Mouse (Mus musculus): Measurements from ENCODE around the gene Ttbk1. TPM values are rescaled to one million over a fixed set of nuclear protein-coding genes. Genes with fewer than 3 reads are reported as not detected.
A peak's percentile ranks its signal among the peaks of the same experiment; 100 is the strongest.

The Ttbk1 gene
- total and polyA plus RNA-seq, 2 experiments, result 0.18 to 0.22 TPM

GRCm38 (mm10) chr17:46520385-46520979 is 33.0 kb upstream of the Ttbk1 start:
- H3K4me3 ChIP-seq (ENCODE audit: insufficient read depth, low read depth, low read length), result peak overlapping the region; percentile 26; the same call in 1 of the 2 replicates
- DNase-seq (ENCODE audit: extremely low read depth, low read depth, low spot score), result no peak
- H3K36me3 ChIP-seq (ENCODE audit: control insufficient read depth, insufficient read depth, low read length), result no peaks in the 10 kb centered on the region
- no peak overlapping the region for H3K27ac ChIP-seq (replicated peaks; ENCODE audit: insufficient read depth, low read depth, low read length)
- H3K9ac ChIP-seq (ENCODE audit: low read depth, low read length), result peak overlapping the region; percentile 26; the same call in 1 of the 2 replicates
- H3K79me2 ChIP-seq (ENCODE audit: control insufficient read depth, insufficient read depth, low read length), result no peaks in the 10 kb centered on the region
- H3K4me1 ChIP-seq (ENCODE audit: control insufficient read depth, insufficient read depth, low read length), result no peaks in the 10 kb centered on the region
- 61% methylated on average over 25 of the region's 25 CpGs for WGBS
- no peaks in the 10 kb centered on the region for H3K27me3 ChIP-seq (ENCODE audit: control insufficient read depth, insufficient read depth, low read length)
- TF ChIP-seq CTCF (IDR thresholded peaks at IDR 0.05; ENCODE audit: low read depth, low read length), result no peak
- no peak for TF ChIP-seq POLR2A (IDR thresholded peaks at IDR 0.05; ENCODE audit: extremely low read depth, insufficient read depth, low read length)

GRCm38 (mm10) chr17:46519971-46520370 is 32.5 kb upstream of the Ttbk1 start:
- Histone ChIP-seq H3K79me2 (ENCODE audit: control insufficient read depth, insufficient read depth, low read length) (no peaks in the 10 kb centered on the region), H3K4me1 (ENCODE audit: control insufficient read depth, insufficient read depth, low read length) (no peaks in the 10 kb centered on the region), H3K36me3 (ENCODE audit: control insufficient read depth, insufficient read depth, low read length) (no peaks in the 10 kb centered on the region), H3K4me3 (ENCODE audit: insufficient read depth, low read depth, low read length) (no peak overlapping the region), H3K27me3 (ENCODE audit: control insufficient read depth, insufficient read depth, low read length) (no peaks in the 10 kb centered on the region), H3K27ac (replicated peaks; ENCODE audit: insufficient read depth, low read depth, low read length) (no peak overlapping the region), H3K9ac (ENCODE audit: low read depth, low read length) (no peak overlapping the region)
- TF ChIP-seq CTCF (IDR thresholded peaks at IDR 0.05; ENCODE audit: low read depth, low read length), result no peak
- no peak for TF ChIP-seq POLR2A (IDR thresholded peaks at IDR 0.05; ENCODE audit: extremely low read depth, insufficient read depth, low read length)
- no peak for DNase-seq (ENCODE audit: extremely low read depth, low read depth, low spot score)
- WGBS, result 81% methylated on average over 10 of the region's 10 CpGs

GRCm38 (mm10) chr17:46513329-46513728 is 25.9 kb upstream of the Ttbk1 start:
- TF ChIP-seq POLR2A (IDR thresholded peaks at IDR 0.05; ENCODE audit: extremely low read depth, insufficient read depth, low read length), result no peak
- TF ChIP-seq CTCF (IDR thresholded peaks at IDR 0.05; ENCODE audit: low read depth, low read length), result no peak
- Histone ChIP-seq H3K9ac (ENCODE audit: low read depth, low read length) (no peak overlapping the region), H3K36me3 (ENCODE audit: control insufficient read depth, insufficient read depth, low read length) (no peaks in the 10 kb centered on the region), H3K27ac (replicated peaks; ENCODE audit: insufficient read depth, low read depth, low read length) (peak overlapping the region; percentile 20; the same call in 1 of the 2 replicates), H3K4me1 (ENCODE audit: control insufficient read depth, insufficient read depth, low read length) (no peaks in the 10 kb centered on the region), H3K79me2 (ENCODE audit: control insufficient read depth, insufficient read depth, low read length) (no peaks in the 10 kb centered on the region), H3K27me3 (ENCODE audit: control insufficient read depth, insufficient read depth, low read length) (no peaks in the 10 kb centered on the region), H3K4me3 (ENCODE audit: insufficient read depth, low read depth, low read length) (no peak overlapping the region)
- WGBS, result 40% methylated on average over 2 of the region's 2 CpGs
- DNase-seq (ENCODE audit: extremely low read depth, low read depth, low spot score), result peak; percentile 79

- WGBS, result 67% methylated on average over 11 of the region's 11 CpGs
- peak; percentile 42 for DNase-seq (ENCODE audit: extremely low read depth, low read depth, low spot score)
These were observed 23.7 kb upstream of the Ttbk1 start for GRCm38 (mm10) chr17:46511059-46511710.

GRCm38 (mm10) chr17:46505617-46506016 is 18.1 kb upstream of the Ttbk1 start:
- no peaks in the 10 kb centered on the region for H3K4me1 ChIP-seq (ENCODE audit: control insufficient read depth, insufficient read depth, low read length)
- H3K9ac ChIP-seq (ENCODE audit: low read depth, low read length), result no peak overlapping the region
- TF ChIP-seq CTCF (IDR thresholded peaks at IDR 0.05; ENCODE audit: low read depth, low read length) (0 out of 2 replicates have a peak, but pooled peaks have one; percentile 11), POLR2A (IDR thresholded peaks at IDR 0.05; ENCODE audit: extremely low read depth, insufficient read depth, low read length) (no peak)
- 22% methylated on average over 3 of the region's 3 CpGs for WGBS
- H3K27ac ChIP-seq (replicated peaks; ENCODE audit: insufficient read depth, low read depth, low read length), result no peak overlapping the region
- no peaks in the 10 kb centered on the region for H3K79me2 ChIP-seq (ENCODE audit: control insufficient read depth, insufficient read depth, low read length)
- no peak overlapping the region for H3K4me3 ChIP-seq (ENCODE audit: insufficient read depth, low read depth, low read length)
- H3K27me3 ChIP-seq (ENCODE audit: control insufficient read depth, insufficient read depth, low read length), result no peaks in the 10 kb centered on the region
- peak; percentile 88 for DNase-seq (ENCODE audit: extremely low read depth, low read depth, low spot score)
- no peaks in the 10 kb centered on the region for H3K36me3 ChIP-seq (ENCODE audit: control insufficient read depth, insufficient read depth, low read length)

More at GRCm38 (mm10) chr17:46511059-46511710, 23.7 kb upstream of the Ttbk1 start:
- Histone ChIP-seq H3K79me2 (ENCODE audit: control insufficient read depth, insufficient read depth, low read length) (no peaks in the 10 kb centered on the region), H3K4me1 (ENCODE audit: control insufficient read depth, insufficient read depth, low read length) (no peaks in the 10 kb centered on the region), H3K36me3 (ENCODE audit: control insufficient read depth, insufficient read depth, low read length) (no peaks in the 10 kb centered on the region), H3K4me3 (ENCODE audit: insufficient read depth, low read depth, low read length) (no peak overlapping the region), H3K9ac (ENCODE audit: low read depth, low read length) (no peak overlapping the region), H3K27ac (replicated peaks; ENCODE audit: insufficient read depth, low read depth, low read length) (no peak overlapping the region), H3K27me3 (ENCODE audit: control insufficient read depth, insufficient read depth, low read length) (no peaks in the 10 kb centered on the region)
- TF ChIP-seq CTCF (IDR thresholded peaks at IDR 0.05; ENCODE audit: low read depth, low read length) (peak; percentile 56), POLR2A (IDR thresholded peaks at IDR 0.05; ENCODE audit: extremely low read depth, insufficient read depth, low read length) (no peak)
